ENCODE assay signal across 9 mouse cellular contexts in the genomic region with DNA sequence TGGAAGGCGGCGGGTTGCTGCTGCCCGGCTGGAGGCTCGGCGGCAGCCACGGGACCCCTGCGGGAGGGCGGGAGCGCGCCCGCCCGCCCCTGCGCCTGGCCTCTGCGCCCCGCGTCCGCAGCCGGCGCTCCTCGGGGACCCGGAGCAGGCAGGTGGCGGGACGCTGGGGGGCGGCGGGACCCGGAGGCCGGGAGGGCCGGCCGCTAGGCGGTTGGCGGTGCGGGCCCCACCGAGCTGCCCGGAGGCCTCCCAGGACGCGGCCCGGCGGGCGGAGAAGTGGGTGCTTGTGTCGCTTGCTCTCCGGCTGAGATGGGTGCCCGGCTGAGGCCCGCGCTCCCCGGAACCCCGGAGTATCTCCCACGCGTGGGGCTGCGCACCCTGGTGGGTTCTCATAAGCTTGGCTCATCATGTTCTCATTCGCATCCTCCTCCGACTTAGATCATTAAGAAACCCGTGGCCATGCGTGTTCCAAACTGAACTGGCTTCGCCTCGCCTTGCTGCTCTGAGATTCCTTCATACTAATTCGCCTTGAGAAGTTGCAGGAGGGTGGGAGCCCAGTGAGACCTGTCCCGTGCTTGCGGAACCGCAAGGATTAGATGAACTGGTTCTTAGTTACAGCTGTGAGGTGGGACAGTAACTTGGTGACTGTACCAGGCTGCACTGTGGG. TPM values are rescaled to one million over a fixed set of nuclear protein-coding genes. Genes with fewer than 3 reads are reported as not detected.
DNase-seq lines count a peak whose midpoint lies in the region; ATAC-seq and TF ChIP-seq lines count a peak whose summit lies in the region.
"Had no signal": no experiment of that assay in that cellular context is flagged by ENCODE, and none has a peak within 500 bp of the region (broad histone marks: within the 10 kb centered on the region; RNA-seq: fewer than 3 reads in every experiment).

No protein-coding gene starts in this region.

- WGBS in midbrain, embryonic 15.5 days, result under 1% methylated on average over 50 of the region's 59 CpGs

- peaks cover 16% of the 10 kb centered on the region for H3K4me1 ChIP-seq in E14TG2a.4 (replicated peaks; ENCODE audit: low read depth, low read length)
- peaks cover 20% of the 10 kb centered on the region for H3K4me1 ChIP-seq in midbrain, embryonic 15.5 days

- peak; percentile 53 for ATAC-seq in frontal cortex, adult (ENCODE audit: low TSS enrichment)
- peak; percentile 80 for ATAC-seq in midbrain, embryonic 15.5 days (replicated peaks)

- peak overlapping the region; percentile 83 for H3K4me2 ChIP-seq in midbrain, embryonic 15.5 days

- TF ChIP-seq CTCF in E14TG2a.4 (conservative IDR thresholded peaks at IDR 0.05; ENCODE audit: low read length), result no peak

- H3K4me3 ChIP-seq in E14TG2a.4 (replicated peaks; ENCODE audit: low read length), result peak overlapping the region; percentile 86
- peak overlapping the region; percentile 96 for H3K4me3 ChIP-seq in midbrain, embryonic 15.5 days

- no peaks in the 10 kb centered on the region for H3K9me3 ChIP-seq in E14TG2a.4 (ENCODE audit: low read length)
- H3K9me3 ChIP-seq in midbrain, embryonic 15.5 days, result no peaks in the 10 kb centered on the region

- H3K36me3 ChIP-seq in E14TG2a.4 (ENCODE audit: insufficient read depth, low read length), result no peaks in the 10 kb centered on the region
- no peaks in the 10 kb centered on the region for H3K36me3 ChIP-seq in midbrain, embryonic 15.5 days (replicated peaks)

- H3K27me3 ChIP-seq in E14TG2a.4 (ENCODE audit: insufficient read depth, low read length), result peaks cover 31% of the 10 kb centered on the region
- H3K27me3 ChIP-seq in midbrain, embryonic 15.5 days (replicated peaks), result no peaks in the 10 kb centered on the region

- peak overlapping the region; percentile 88 for H3K9ac ChIP-seq in midbrain, embryonic 15.5 days

- H3K27ac ChIP-seq in midbrain, embryonic 15.5 days, result peak overlapping the region; percentile 83

- intact Hi-C loops in left cerebral cortex, postnatal 4 days (cut with DNase I), result loop anchor here (5.0 kb wide), 1 partner anchor 116 kb away; no protein-coding TSS in a partner anchor

- peak; percentile 41 for DNase-seq in adrenal gland, adult 2 months
- DNase-seq in hindlimb bud, embryonic 11.5 days (ENCODE audit: extremely low spot score, low read depth, low spot score), result peak; percentile 14
- DNase-seq in left cerebral cortex, postnatal 4 days, result peak; percentile 23
- DNase-seq in testis, postnatal 10 days (ENCODE audit: low spot score), result peak; percentile 69
- DNase-seq in cerebellum, adult 11 months, result no peak

RNA-seq across cellular contexts. Expression of a gene that starts 14.6 kb away (rescaled TPM):
- 10 to 100 TPM; 14.1 to 28.6 TPM for total RNA-seq in adrenal gland, adult 2 months (2021)
- 3.0 and 3.7 TPM in 2 replicates for polyA plus RNA-seq in adrenal gland, adult 2 months (2012; rRNA removed)
- 10 to 100 TPM; 33.2 to 36.7 TPM for total RNA-seq in left cerebral cortex, postnatal 4 days (2021)
- polyA plus RNA-seq in midbrain, embryonic 15.5 days (2015; fragmentation: Nextera tagmentation; extraction: Ambion mirVana), result 12.7 and 13.7 TPM in 2 replicates
- total RNA-seq: neutrophil, adult 5-6 weeks had no signal

RNA-seq across cellular contexts. Expression of a gene that starts 30.1 kb away (rescaled TPM):
- total RNA-seq in adrenal gland, adult 2 months (2021), result not detected
- not detected in 2 replicates for polyA plus RNA-seq in adrenal gland, adult 2 months (2012; rRNA removed)
- total RNA-seq in left cerebral cortex, postnatal 4 days (2021), result under 1 TPM; 0.08 to 0.12 TPM
- not detected in 2 replicates for polyA plus RNA-seq in midbrain, embryonic 15.5 days (2015; fragmentation: Nextera tagmentation; extraction: Ambion mirVana)
- total RNA-seq: neutrophil, adult 5-6 weeks had no signal
